Mouse (Mus musculus) right cerebral cortex, adult 2 months (tissue): ENCODE measurements around the gene 1110032F04Rik.
"Not testable (repeated sequence)": the region's sequence is repeated elsewhere in the genome, so short reads cannot be mapped to it uniquely, and the experiment has no call there.

ENCODE experiments used
- DNase-seq, 2 experiments: peaks; one replicate each; pipeline ENCODE4 v3.0.0; 2021 to 2022; ENCODE audit warnings: low spot score in 2 of 2

1110032F04Rik gene

DNA sequence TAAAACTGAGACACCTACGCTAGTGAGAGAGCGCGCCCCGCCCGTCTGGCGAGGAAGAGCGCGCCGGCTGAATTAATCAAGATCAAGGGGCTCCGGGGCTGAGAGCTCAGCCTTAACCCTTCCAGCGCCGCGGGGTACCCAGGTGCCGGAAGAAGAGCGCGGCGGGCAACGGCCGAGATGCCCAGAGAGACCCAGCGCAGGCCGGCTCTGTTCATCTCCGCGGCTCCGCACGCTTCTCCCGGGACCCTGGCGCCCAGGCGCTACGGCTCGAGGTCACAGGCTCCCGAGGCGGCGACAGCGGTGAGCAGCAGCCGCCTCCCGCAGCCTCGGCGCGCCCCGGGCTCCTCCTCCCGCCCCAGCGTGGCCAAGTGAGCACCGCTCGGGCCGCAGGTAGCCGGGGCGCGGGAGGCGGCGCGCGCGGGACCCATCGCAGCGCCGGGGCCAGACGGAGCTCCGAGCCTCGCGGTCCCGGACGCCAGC is at the start of gene 1110032F04Rik:
Gene 1110032F04Rik (plus strand): TSS at position 376 of the 480 bp plus-strand sequence.
- peak; percentile 25 to 60 for DNase-seq

GRCm38 (mm10) chr3:68821406-68821805 is 48.0 kb upstream of the 1110032F04Rik start:
- DNase-seq: no peak

DNA sequence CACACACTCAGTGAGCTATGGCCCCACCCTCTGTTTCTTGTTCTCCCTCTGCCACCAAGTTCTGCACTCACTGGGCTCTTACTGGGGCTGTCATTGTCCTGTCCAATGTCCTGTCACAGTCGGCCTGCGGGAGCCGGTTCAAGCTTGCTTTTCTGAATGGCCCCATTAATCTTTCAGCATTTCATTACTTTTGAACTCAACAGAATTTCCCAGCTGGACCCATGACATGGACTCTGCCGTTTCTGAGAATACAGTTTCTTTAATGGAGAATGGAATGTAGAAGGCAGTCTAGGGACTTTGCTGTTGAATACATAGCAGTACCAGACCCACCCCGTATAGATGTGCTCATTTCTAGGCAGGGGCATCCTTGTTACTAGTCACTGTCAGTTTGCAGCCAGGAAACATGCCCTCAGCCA is 47.5 kb upstream of the 1110032F04Rik start:
- no peak for DNase-seq

- DNase-seq: peak; percentile 26 to 27
These were observed 45.3 kb upstream of the 1110032F04Rik start for GRCm38 (mm10) chr3:68823876-68824764.

DNA sequence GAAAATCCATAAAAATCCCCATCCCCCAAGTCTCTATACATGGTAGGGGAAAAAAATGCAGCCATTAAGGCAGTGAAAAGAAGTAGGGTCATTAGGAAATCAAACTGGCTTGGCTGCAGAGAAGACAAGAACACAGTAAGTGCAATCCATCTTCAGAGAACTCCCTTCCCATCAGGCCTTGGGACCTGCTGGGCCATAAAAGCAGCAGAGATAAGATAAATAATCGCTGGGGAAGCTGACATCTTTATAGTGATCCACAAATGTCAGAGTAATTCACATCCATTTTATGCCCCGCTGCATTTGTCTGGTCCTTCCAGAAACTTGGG is 44.7 kb upstream of the 1110032F04Rik start:
- DNase-seq: no peak

DNA sequence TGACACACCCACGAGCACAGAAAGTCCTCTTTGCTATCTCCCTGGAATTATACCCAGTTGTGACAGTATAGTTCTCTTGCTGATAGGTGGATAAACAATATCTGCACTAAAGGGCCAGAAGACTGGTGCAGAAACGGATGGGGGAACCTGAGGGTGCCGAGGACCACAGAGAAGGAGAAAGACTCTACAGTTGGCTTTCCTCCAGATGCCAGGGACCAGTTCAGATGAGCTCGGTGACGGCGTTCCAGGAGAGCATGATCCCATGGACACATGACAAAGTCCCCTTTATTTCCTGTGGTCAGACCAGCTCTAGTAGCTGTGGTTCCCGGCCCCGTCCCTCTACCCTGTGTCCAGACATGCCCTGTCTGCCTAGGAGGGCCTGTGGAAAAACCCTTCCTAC is 44.2 kb upstream of the 1110032F04Rik start:
- DNase-seq: no peak

DNA sequence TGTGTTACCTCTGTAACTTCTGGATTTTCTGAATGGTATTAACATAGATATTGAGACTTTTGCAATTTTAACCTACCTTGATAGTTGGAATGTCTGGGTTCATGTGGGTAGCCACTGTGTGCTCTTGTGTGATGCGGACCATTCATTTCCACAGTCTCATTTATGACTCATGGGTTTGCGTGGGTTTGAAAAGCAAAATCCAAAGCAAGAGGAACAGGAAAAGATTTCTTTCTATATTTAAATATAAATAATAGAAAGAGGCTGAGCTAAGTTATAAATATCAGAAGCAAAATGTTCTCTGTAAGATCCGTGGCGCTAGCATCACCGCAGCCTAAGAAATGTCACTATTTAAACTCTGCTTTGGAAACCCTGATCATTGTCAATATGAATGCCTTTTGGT is 41.7 kb upstream of the 1110032F04Rik start:
- peak; percentile 15 to 24 for DNase-seq

DNA sequence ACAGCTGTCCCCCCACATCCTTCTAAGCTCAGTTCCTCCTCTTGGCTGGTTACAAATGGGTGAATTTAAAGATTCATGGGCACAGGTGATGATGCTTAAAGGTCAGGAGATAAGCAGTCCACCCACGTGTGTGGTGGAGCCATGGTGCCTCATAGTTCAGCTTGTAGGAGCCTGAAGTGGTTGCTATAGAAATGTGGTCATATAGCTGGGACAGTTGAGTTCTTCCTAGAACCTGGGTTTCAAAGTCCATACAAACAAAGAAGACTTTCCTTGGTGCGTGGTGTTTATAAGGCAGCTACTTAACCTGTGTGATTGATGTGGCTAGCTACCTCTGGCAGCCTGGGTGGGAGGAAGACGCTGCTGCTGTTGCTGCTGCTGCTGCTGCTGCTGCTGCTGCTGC is 39.4 kb upstream of the 1110032F04Rik start:
- DNase-seq: no peak

DNA sequence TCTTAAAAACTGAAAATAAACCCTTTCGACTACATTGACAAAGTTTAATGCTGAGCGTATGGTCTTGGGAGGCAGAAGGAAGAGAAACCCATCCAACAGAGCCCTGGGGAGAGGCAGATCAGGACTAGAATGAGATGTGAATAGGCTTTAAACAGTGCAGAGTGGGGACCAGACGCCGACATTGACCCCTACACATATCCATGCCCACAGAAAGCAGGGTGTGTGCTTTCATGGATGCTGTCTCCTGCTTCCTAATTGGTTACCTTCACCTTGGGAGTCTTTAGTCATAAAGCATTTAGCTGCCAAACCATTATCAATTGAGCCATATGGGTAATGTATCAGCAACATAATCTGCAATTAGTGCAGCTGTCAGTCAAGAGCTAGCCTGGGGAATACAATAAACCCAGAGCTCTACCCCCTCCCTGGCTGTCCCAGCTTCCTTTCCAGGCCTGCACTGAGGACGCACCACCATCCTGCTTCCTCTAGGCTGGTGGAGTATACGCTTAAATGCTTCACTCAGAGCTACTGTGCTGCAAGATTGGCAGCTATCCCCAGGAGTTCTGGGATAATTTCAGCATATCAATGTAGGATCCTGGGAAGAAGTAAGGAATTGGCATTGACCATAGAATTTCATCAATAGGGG is 32.4 kb upstream of the 1110032F04Rik start:
- no peak for DNase-seq

GRCm38 (mm10) chr3:68840206-68840605 is 29.2 kb upstream of the 1110032F04Rik start:
- no peak for DNase-seq

DNA sequence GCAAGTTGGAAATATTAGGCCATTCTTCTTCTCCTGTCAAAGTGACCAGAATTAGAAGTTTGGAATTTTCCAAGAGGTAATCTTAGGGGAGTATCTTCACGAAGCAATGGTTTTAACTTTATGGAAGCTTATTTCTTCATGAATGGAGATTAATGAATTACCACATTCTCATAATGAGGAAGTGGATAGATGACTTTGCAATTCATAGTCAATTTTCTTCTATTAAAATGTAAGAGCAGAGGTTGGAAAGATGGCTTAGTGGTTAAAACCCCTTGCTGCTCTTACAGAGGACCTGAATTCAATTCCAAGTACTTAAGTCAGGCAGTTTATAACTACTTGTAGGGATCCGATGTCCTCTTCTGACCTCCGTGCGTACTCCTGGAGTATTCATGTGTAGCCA is 25.4 kb upstream of the 1110032F04Rik start:
- no peak for DNase-seq

DNA sequence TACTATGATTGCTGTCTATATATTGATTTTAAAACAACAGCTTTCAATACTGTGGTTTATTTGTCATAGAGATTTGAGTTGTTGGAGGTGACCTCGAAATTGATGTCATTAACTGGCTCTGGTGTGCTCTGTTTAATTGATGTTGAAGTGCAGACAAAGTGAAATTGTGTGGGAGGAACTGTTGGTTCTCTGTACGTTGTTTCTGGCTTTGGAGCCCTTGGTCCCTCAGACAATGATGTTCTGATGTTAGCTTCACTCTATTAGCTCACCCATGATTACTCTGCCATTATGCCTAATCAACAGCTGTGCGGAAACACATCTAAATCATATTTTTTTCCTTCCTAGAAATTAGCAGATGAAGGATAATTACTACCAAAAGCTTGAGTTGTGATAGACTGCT is 21.1 kb upstream of the 1110032F04Rik start:
- no peak for DNase-seq

- no peak for DNase-seq
These were observed 17.0 kb upstream of the 1110032F04Rik start for GRCm38 (mm10) chr3:68852414-68852813.

GRCm38 (mm10) chr3:68869691-68870567 is 543 bp downstream of the 1110032F04Rik start:
- DNase-seq: peak; percentile 34

GRCm38 (mm10) chr3:68870568-68870950 is 1.2 kb downstream of the 1110032F04Rik start:
- peak in 1 of 2 experiments; percentile 11 for DNase-seq

- no peak for DNase-seq
These were observed 4.7 kb downstream of the 1110032F04Rik start for GRCm38 (mm10) chr3:68874079-68874478.

- DNase-seq: no peak
These were observed 17.5 kb downstream of the 1110032F04Rik start for GRCm38 (mm10) chr3:68886845-68887244.

- DNase-seq: no peak
These were observed 26.0 kb downstream of the 1110032F04Rik start for GRCm38 (mm10) chr3:68895426-68895825.

GRCm38 (mm10) chr3:68897154-68897553 is 27.8 kb downstream of the 1110032F04Rik start:
- no peak for DNase-seq

DNA sequence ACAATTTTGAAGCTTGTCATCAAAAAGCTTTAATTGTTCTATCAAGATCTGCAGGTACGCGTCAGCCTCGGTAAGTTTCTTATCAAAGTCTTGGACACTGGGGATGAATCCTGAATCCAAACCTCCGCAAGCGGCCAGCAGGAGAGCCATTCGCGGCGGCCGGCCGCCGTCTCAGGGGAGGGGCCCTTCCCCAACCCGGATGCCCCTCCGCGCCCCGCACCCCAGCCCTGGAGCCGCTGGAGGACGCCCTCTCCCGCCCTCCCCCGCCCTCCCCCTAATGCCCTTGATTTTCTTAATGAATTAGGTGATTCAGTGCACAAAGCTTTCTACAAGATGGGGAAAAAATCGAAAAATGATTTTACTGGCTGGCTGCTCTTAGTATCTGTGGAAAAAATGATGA is 33.2 kb downstream of the 1110032F04Rik start:
- DNase-seq: not testable (repeated sequence)

DNA sequence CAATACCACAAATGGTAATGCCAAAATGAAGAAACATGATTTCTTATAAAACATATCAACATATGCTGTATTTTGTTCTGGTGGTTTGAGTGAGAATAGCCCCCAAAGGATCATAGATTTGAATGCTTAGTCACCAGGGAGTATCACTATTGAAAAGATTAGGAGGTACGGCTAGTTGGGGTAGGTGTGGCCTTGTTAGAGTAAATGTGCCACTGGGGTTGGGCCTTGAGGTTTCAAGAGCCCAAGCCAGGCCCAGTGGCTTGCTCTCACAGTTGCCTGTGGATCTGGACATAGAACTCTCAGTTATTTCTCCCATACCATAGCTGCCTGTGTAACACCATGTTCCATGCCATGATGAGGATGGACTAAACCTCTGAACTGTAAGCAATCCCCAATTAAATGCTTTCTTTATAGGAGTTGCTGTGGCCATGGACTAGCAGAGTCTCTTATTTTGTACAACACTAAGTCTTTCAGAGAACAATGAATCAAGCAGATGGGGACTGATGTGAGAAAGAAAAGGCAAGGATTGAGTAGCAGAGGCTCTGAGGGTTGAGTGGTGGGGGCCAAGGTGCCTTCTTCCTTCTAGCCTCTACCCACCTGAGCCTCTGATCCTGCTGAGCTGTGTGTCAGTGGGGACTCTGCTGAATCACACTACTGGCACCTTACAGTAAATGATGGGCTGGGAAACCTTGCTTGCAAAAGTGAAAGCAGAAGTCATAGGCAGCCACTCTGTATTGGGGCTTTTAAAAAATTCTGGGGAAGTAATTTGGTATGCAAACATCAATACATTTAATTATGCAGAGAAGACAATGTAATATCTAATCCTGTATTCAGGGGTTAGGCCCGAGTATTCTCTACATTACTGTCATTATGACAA is 35.8 kb downstream of the 1110032F04Rik start:
- no peak for DNase-seq
